Mouse (Mus musculus) kidney, embryonic 16.5 days (tissue): ENCODE measurements around the gene Gimap9. TPM values are rescaled to one million over a fixed set of nuclear protein-coding genes. Genes with fewer than 3 reads are reported as not detected.
"Not testable (repeated sequence)": the region's sequence is repeated elsewhere in the genome, so short reads cannot be mapped to it uniquely, and the experiment has no call there.

ENCODE experiments used
- ATAC-seq: fragments of 200-750 bp; cut with Nextera tagmentation; 2 replicates; pipeline ENCODE4 v1.8.0; 2017; ENCODE audit warnings: moderate TSS enrichment; ENCODE audit not compliant: low FRiP score, low TSS enrichment
- H3K27ac ChIP-seq: fragments of 300-500 bp; sonication (generic); 2 replicates; pipeline ENCODE4 v1.5.1; 2014; ENCODE audit warnings: low read length
- H3K27me3 ChIP-seq: fragments of 300-500 bp; sonication (generic); 2 replicates; pipeline ENCODE4 v1.6.1; 2014; ENCODE audit warnings: low read length, control low read depth, mixed read lengths; ENCODE audit not compliant: insufficient read depth
- H3K36me3 ChIP-seq: fragments of 300-500 bp; sonication (generic); 2 replicates; pipeline ENCODE4 v1.6.1; 2014; ENCODE audit warnings: low read length, control low read depth, mixed read lengths; ENCODE audit not compliant: insufficient read depth
- H3K4me1 ChIP-seq: fragments of 300-500 bp; sonication (generic); 2 replicates; pipeline ENCODE4 v1.6.1; 2014; ENCODE audit warnings: low read length, control low read depth, mixed read lengths; ENCODE audit not compliant: insufficient read depth
- H3K4me2 ChIP-seq: fragments of 300-500 bp; sonication (generic); replicated peaks from 2 replicates; pipeline ENCODE4 v1.6.1; 2014; ENCODE audit warnings: low read depth, low read length
- H3K4me3 ChIP-seq: fragments of 300-500 bp; sonication (generic); 2 replicates; pipeline ENCODE4 v1.5.1; 2014; ENCODE audit warnings: mild to moderate bottlenecking, low read length
- H3K9ac ChIP-seq: fragments of 300-500 bp; sonication (generic); replicated peaks from 2 replicates; pipeline ENCODE4 v1.6.1; 2014; ENCODE audit warnings: low read length
- H3K9me3 ChIP-seq: fragments of 300-500 bp; sonication (generic); 2 replicates; pipeline ENCODE4 v1.6.1; 2016; ENCODE audit warnings: low read length, control low read depth
- WGBS: fragments of 180-500 bp; shearing (Covaris S2); extraction: QIAGEN DNeasy Blood & Tissue Kit; methylation state at CpG from one replicate; pipeline ENCODE4 v1.1.7; 2014; 5-methylcytosine and 5-hydroxymethylcytosine counted together
- polyA plus RNA-seq: library from polyadenylated mRNA; unstranded; fragments of >200 nt; fragmentation: Nextera tagmentation; extraction: Ambion mirVana; gene quantifications from 2 replicates; pipeline ENCODE4 v1.2.1, GENCODE M21; 2015

Gimap9 gene
- polyA plus RNA-seq, 1 experiment from 2014 or later: 14.8 TPM

GRCm38 (mm10) chr6:48676860-48677415, 1.0 kb downstream of the Gimap9 start:
- no peak overlapping the region for H3K9ac ChIP-seq
- no peaks in the 10 kb centered on the region for H3K9me3 ChIP-seq
- no peaks in the 10 kb centered on the region; the same call in 1 of the 2 replicates for H3K4me1 ChIP-seq
- no peak overlapping the region for H3K27ac ChIP-seq
- ATAC-seq: no peak
- H3K27me3 ChIP-seq: no peaks in the 10 kb centered on the region
- whole genome bisulfite sequencing: 83% methylated on average over 5 of the region's 5 CpGs
- H3K36me3 ChIP-seq: 0 out of 2 replicates have a peak, but pooled peaks cover 5% of the 10 kb centered on the region
- H3K4me2 ChIP-seq: peak overlapping the region; percentile 45
- H3K4me3 ChIP-seq: no peak overlapping the region; the same call in 1 of the 2 replicates

GRCm38 (mm10) chr6:48677492-48678345, 1.8 kb downstream of the Gimap9 start:
- H3K4me2 ChIP-seq: no peak overlapping the region
- H3K9ac ChIP-seq: no peak overlapping the region
- H3K9me3 ChIP-seq: no peaks in the 10 kb centered on the region
- 94% methylated on average over 17 of the region's 17 CpGs for WGBS
- no peaks in the 10 kb centered on the region; the same call in 1 of the 2 replicates for H3K4me1 ChIP-seq
- no peaks in the 10 kb centered on the region for H3K27me3 ChIP-seq
- H3K4me3 ChIP-seq: no peak overlapping the region
- ATAC-seq: no peak
- 0 out of 2 replicates have a peak, but pooled peaks cover 5% of the 10 kb centered on the region for H3K36me3 ChIP-seq
- H3K27ac ChIP-seq: no peak overlapping the region

- no peak overlapping the region for H3K4me3 ChIP-seq
- no peaks in the 10 kb centered on the region; the same call in 1 of the 2 replicates for H3K4me1 ChIP-seq
- no peak overlapping the region for H3K27ac ChIP-seq
- no peak for ATAC-seq
- 0 out of 2 replicates have a peak, but pooled peaks cover 5% of the 10 kb centered on the region for H3K36me3 ChIP-seq
- no peak overlapping the region for H3K4me2 ChIP-seq
- H3K27me3 ChIP-seq: no peaks in the 10 kb centered on the region
- no peak overlapping the region for H3K9ac ChIP-seq
- H3K9me3 ChIP-seq: no peaks in the 10 kb centered on the region
- 78% methylated on average over 4 of the region's 4 CpGs for WGBS
Observed at GRCm38 (mm10) chr6:48678391-48678790, 2.5 kb downstream of the Gimap9 start.

GRCm38 (mm10) chr6:48679701-48680100, 3.8 kb downstream of the Gimap9 start:
- WGBS: 76% methylated on average over 6 of the region's 6 CpGs
- no peaks in the 10 kb centered on the region; the same call in 1 of the 2 replicates for H3K4me1 ChIP-seq
- H3K4me3 ChIP-seq: no peak overlapping the region
- 0 out of 2 replicates have a peak, but pooled peaks cover 5% of the 10 kb centered on the region for H3K36me3 ChIP-seq
- H3K27me3 ChIP-seq: no peaks in the 10 kb centered on the region
- ATAC-seq: no peak
- H3K9me3 ChIP-seq: no peaks in the 10 kb centered on the region
- no peak overlapping the region for H3K27ac ChIP-seq
- H3K4me2 ChIP-seq: no peak overlapping the region
- no peak overlapping the region for H3K9ac ChIP-seq

GRCm38 (mm10) chr6:48680421-48680820, 4.5 kb downstream of the Gimap9 start:
- no peak overlapping the region for H3K4me2 ChIP-seq
- no peaks in the 10 kb centered on the region for H3K27me3 ChIP-seq
- H3K9me3 ChIP-seq: no peaks in the 10 kb centered on the region
- no peak overlapping the region for H3K4me3 ChIP-seq
- ATAC-seq: no peak
- no peak overlapping the region for H3K27ac ChIP-seq
- 81% methylated on average over 5 of the region's 5 CpGs for WGBS
- H3K36me3 ChIP-seq: 0 out of 2 replicates have a peak, but pooled peaks cover 5% of the 10 kb centered on the region
- H3K9ac ChIP-seq: no peak overlapping the region
- H3K4me1 ChIP-seq: no peaks in the 10 kb centered on the region; the same call in 1 of the 2 replicates

- WGBS: 64% methylated on average over 3 of the region's 3 CpGs
- Histone ChIP-seq H3K27ac (peak overlapping the region; percentile 68; the same call in 1 of the 2 replicates), H3K4me1 (no peaks in the 10 kb centered on the region), H3K9ac (no peak overlapping the region), H3K4me2 (no peak overlapping the region), H3K4me3 (no peak overlapping the region), H3K27me3 (no peaks in the 10 kb centered on the region), H3K9me3 (no peaks in the 10 kb centered on the region), H3K36me3 (0 out of 2 replicates have a peak, but pooled peaks cover 5% of the 10 kb centered on the region)
- ATAC-seq: no peak
Observed at GRCm38 (mm10) chr6:48681472-48682090, 5.7 kb downstream of the Gimap9 start.

GRCm38 (mm10) chr6:48682271-48682670, 6.3 kb downstream of the Gimap9 start:
- no peak for ATAC-seq
- Histone ChIP-seq H3K27ac (peak overlapping the region; percentile 68), H3K9ac (no peak overlapping the region), H3K9me3 (no peaks in the 10 kb centered on the region), H3K4me2 (no peak overlapping the region), H3K4me3 (no peak overlapping the region), H3K4me1 (no peaks in the 10 kb centered on the region), H3K27me3 (no peaks in the 10 kb centered on the region), H3K36me3 (0 out of 2 replicates have a peak, but pooled peaks cover 5% of the 10 kb centered on the region)
- WGBS: 65% methylated on average over 4 of the region's 4 CpGs

- WGBS: 95% methylated on average over 3 of the region's 4 CpGs
- not testable (repeated sequence) for H3K4me3 ChIP-seq, H3K36me3 ChIP-seq, ATAC-seq, H3K9me3 ChIP-seq, H3K27me3 ChIP-seq, H3K9ac ChIP-seq, H3K27ac ChIP-seq, H3K4me1 ChIP-seq, H3K4me2 ChIP-seq
Observed at GRCm38 (mm10) chr6:48683263-48683821, 7.4 kb downstream of the Gimap9 start.

GRCm38 (mm10) chr6:48684319-48684718, 8.4 kb downstream of the Gimap9 start, which contains the start of gene Gimap4:
TSS of gene Gimap4 (plus strand) at chr6:48684549.
- Histone ChIP-seq H3K27ac (peak within 1 kb of the TSS; percentile 72), H3K4me3 (peak within 1 kb of the TSS; percentile 22), H3K9ac (peak within 1 kb of the TSS; percentile 52), H3K9me3 (no peaks in the 10 kb centered on the region), H3K27me3 (no peaks in the 10 kb centered on the region), H3K4me2 (peak within 1 kb of the TSS; percentile 31), H3K36me3 (no peaks in the 10 kb centered on the region), H3K4me1 (no peaks in the 10 kb centered on the region)
- 57% methylated on average over 5 of the region's 5 CpGs for WGBS
- no peak for ATAC-seq
